Mouse (Mus musculus): Measurements from ENCODE around the gene Eif3b.
"Not testable (repeated sequence)": the region's sequence is repeated elsewhere in the genome, so short reads cannot be mapped to it uniquely, and the experiment has no call there.

Eif3b gene

GRCm38 (mm10) chr5:140396166-140396940 lies 22.8 kb upstream of the Eif3b start:
- no peak for DNase-seq (ENCODE audit: low spot score in 2 of 2)

GRCm38 (mm10) chr5:140402640-140403270 lies 16.4 kb upstream of the Eif3b start:
- DNase-seq (ENCODE audit: low spot score in 2 of 2) = no peak

- no peak for DNase-seq (ENCODE audit: low spot score in 2 of 2)
Observed at GRCm38 (mm10) chr5:140405126-140405525, 14.0 kb upstream of the Eif3b start.

- no peak for DNase-seq (ENCODE audit: low spot score in 2 of 2)
Observed at GRCm38 (mm10) chr5:140406666-140407065, 12.5 kb upstream of the Eif3b start.

- DNase-seq (ENCODE audit: low spot score in 2 of 2) = no peak
Observed at GRCm38 (mm10) chr5:140408801-140409200, 10.3 kb upstream of the Eif3b start.

- peak in 1 of 2 experiments; percentile 29 for DNase-seq (ENCODE audit: low spot score in 2 of 2)
Observed at GRCm38 (mm10) chr5:140411339-140411738, 7.8 kb upstream of the Eif3b start.

- DNase-seq (ENCODE audit: low spot score in 2 of 2) = no peak
Observed at GRCm38 (mm10) chr5:140414647-140415046, 4.5 kb upstream of the Eif3b start.

- no peak for DNase-seq (ENCODE audit: low spot score in 2 of 2)
Observed at GRCm38 (mm10) chr5:140418106-140418488, 1.0 kb upstream of the Eif3b start.

- no peak for DNase-seq (ENCODE audit: low spot score in 2 of 2)
Observed at GRCm38 (mm10) chr5:140419442-140420080, 433 bp downstream of the Eif3b start.

GRCm38 (mm10) chr5:140420616-140421015 lies 1.5 kb downstream of the Eif3b start:
- DNase-seq (ENCODE audit: low spot score in 2 of 2) = no peak

GRCm38 (mm10) chr5:140425016-140425783 lies 6.1 kb downstream of the Eif3b start:
- no peak for DNase-seq (ENCODE audit: low spot score in 2 of 2)

GRCm38 (mm10) chr5:140439117-140439516 lies 20.0 kb downstream of the Eif3b start:
- DNase-seq (ENCODE audit: low spot score in 2 of 2) = not testable (repeated sequence)

GRCm38 (mm10) chr5:140441406-140441805 lies 22.3 kb downstream of the Eif3b start:
- DNase-seq (ENCODE audit: low spot score in 2 of 2) = no peak

GRCm38 (mm10) chr5:140444012-140444411 lies 24.9 kb downstream of the Eif3b start:
- DNase-seq (ENCODE audit: low spot score in 2 of 2) = no peak

- no peak for DNase-seq (ENCODE audit: low spot score in 2 of 2)
Observed at GRCm38 (mm10) chr5:140445345-140445744, 26.2 kb downstream of the Eif3b start, which contains the start of gene Gm4869. Gm4869 (plus strand) TSS chr5:140445645.

GRCm38 (mm10) chr5:140446054-140446453 lies 26.9 kb downstream of the Eif3b start:
- no peak for DNase-seq (ENCODE audit: low spot score in 2 of 2)

GRCm38 (mm10) chr5:140454488-140454887 lies 35.4 kb downstream of the Eif3b start:
- DNase-seq (ENCODE audit: low spot score in 2 of 2) = no peak

- DNase-seq (ENCODE audit: low spot score in 2 of 2) = no peak
Observed at GRCm38 (mm10) chr5:140455466-140455865, 36.3 kb downstream of the Eif3b start.

- DNase-seq (ENCODE audit: low spot score in 2 of 2) = no peak
Observed at GRCm38 (mm10) chr5:140461476-140461875, 42.3 kb downstream of the Eif3b start.

- not testable (repeated sequence) for DNase-seq (ENCODE audit: low spot score in 2 of 2)
Observed at GRCm38 (mm10) chr5:140463151-140463550, 44.0 kb downstream of the Eif3b start.

GRCm38 (mm10) chr5:140464943-140465342 lies 45.8 kb downstream of the Eif3b start:
- DNase-seq (ENCODE audit: low spot score in 2 of 2) = peak in 1 of 2 experiments; percentile 19

GRCm38 (mm10) chr5:140472336-140472735 lies 53.2 kb downstream of the Eif3b start:
- no peak for DNase-seq (ENCODE audit: low spot score in 2 of 2)
